Mouse (Mus musculus) C2C12 (cell line): ENCODE data around the gene Drg1.

Source experiments
- CEBPB ChIP-seq: IDR thresholded peaks from one replicate; pipeline ENCODE4 v1.6.1; 2011; ENCODE audit warnings: low read depth, mild to moderate bottlenecking, control low read depth, moderate library complexity
- CTCF ChIP-seq: IDR thresholded peaks from one replicate; pipeline ENCODE4 v1.5.1; 2011; ENCODE audit not compliant: control insufficient read depth, insufficient read depth, insufficient read length
- MAX ChIP-seq: IDR thresholded peaks from one replicate; pipeline ENCODE4 v1.6.1; 2011; ENCODE audit warnings: mild to moderate bottlenecking, control low read depth
- MYOD1 ChIP-seq: IDR thresholded peaks from one replicate; pipeline ENCODE4 v1.6.1; 2011; ENCODE audit warnings: low read depth; ENCODE audit not compliant: control insufficient read depth, insufficient read length
- MYOG ChIP-seq: IDR thresholded peaks from one replicate; pipeline ENCODE4 v1.6.1; 2011; ENCODE audit not compliant: control insufficient read depth, insufficient read length; ENCODE audit errors: extremely low read depth
- USF1 ChIP-seq: IDR thresholded peaks from one replicate; pipeline ENCODE4 v1.6.1; 2011; ENCODE audit warnings: low read depth, mild to moderate bottlenecking, control low read depth, moderate library complexity

- TF ChIP-seq CTCF (no peak), CEBPB (no peak), MYOD1 (no peak), MAX (no peak), MYOG (no peak), USF1 (no peak)
Measured at GRCm38 (mm10) chr11:3297871-3298812, 31.9 kb upstream of the Drg1 start.
